Mouse (Mus musculus) CH12.LX (cell line): ENCODE data around the gene Six3. TPM values are rescaled to one million over a fixed set of nuclear protein-coding genes. Genes with fewer than 3 reads are reported as not detected.

Source experiments
- DNase-seq: peaks from one replicate; pipeline ENCODE4 v3.0.0-alpha.2; 2013; ENCODE audit errors: extremely low read depth
- H3K27ac ChIP-seq: 2 replicates; pipeline ENCODE4 v1.5.1; 2012; ENCODE audit warnings: low read depth, mild to moderate bottlenecking, control low read depth, moderate library complexity; ENCODE audit not compliant: insufficient read depth
- H3K27me3 ChIP-seq: replicated peaks from 2 replicates; pipeline ENCODE3; 2012; ENCODE audit warnings: inconsistent platforms
- H3K36me3 ChIP-seq, 2 experiments: replicated peaks in 1 of 2; 2 replicates each; pipeline versions ENCODE3 to v1.6.1; 2012; ENCODE audit warnings: inconsistent platforms in 1 of 2, low read length in 1 of 2, mild to moderate bottlenecking in 1 of 2, mixed read lengths in 1 of 2, moderate library complexity in 1 of 2; ENCODE audit not compliant: control insufficient read depth in 1 of 2, insufficient read depth in 1 of 2
- H3K4me1 ChIP-seq, 2 experiments: 2 replicates each; pipeline ENCODE4 v1.6.1; 2012; ENCODE audit warnings: inconsistent platforms in 1 of 2, moderate library complexity in 1 of 2; ENCODE audit not compliant: insufficient read depth in 2 of 2, control insufficient read depth in 1 of 2
- H3K4me2 ChIP-seq: 2 replicates; pipeline ENCODE4 v1.6.1; 2012; ENCODE audit warnings: low read depth, mild to moderate bottlenecking, control low read depth; ENCODE audit not compliant: poor library complexity, insufficient read depth, severe bottlenecking
- H3K4me3 ChIP-seq, 3 experiments: fragments of 150-350 bp in 1 of 3; sonication (generic) in 1 of 3; replicated peaks in 1 of 3; 2 replicates each; pipeline versions ENCODE3 to v1.5.1; 2011 to 2012; ENCODE audit warnings: low read depth in 2 of 3, low read length in 2 of 3, mild to moderate bottlenecking in 2 of 3, moderate library complexity in 2 of 3, control low read depth in 1 of 3, improper control_type of control experiment in 1 of 3, inconsistent platforms in 1 of 3, mixed read lengths in 1 of 3; ENCODE audit not compliant: poor library complexity in 1 of 3
- H3K79me2 ChIP-seq: replicated peaks from 2 replicates; pipeline ENCODE4 v1.6.1; 2012; ENCODE audit warnings: mild to moderate bottlenecking, moderate library complexity; ENCODE audit not compliant: control insufficient read depth, poor library complexity, insufficient read depth, severe bottlenecking; ENCODE audit errors: extremely low read depth
- H3K9ac ChIP-seq: 2 replicates; pipeline ENCODE4 v1.6.1; 2012; ENCODE audit warnings: low read depth, mild to moderate bottlenecking, control low read depth, moderate library complexity; ENCODE audit not compliant: insufficient read depth
- H3K9me3 ChIP-seq: replicated peaks from 2 replicates; pipeline ENCODE3; 2012; ENCODE audit warnings: low read length, inconsistent platforms, mixed read lengths
- BHLHE40 ChIP-seq: IDR thresholded peaks from 2 replicates; pipeline ENCODE4 v1.6.1; 2011; ENCODE audit warnings: mild to moderate bottlenecking, low read depth, low read length, improper control_type of control experiment
- E2F4 ChIP-seq: IDR thresholded peaks from 2 replicates; pipeline ENCODE4 v1.6.1; 2011; ENCODE audit warnings: low read depth, low read length, improper control_type of control experiment; ENCODE audit not compliant: insufficient replicate concordance
- GABPA ChIP-seq: IDR thresholded peaks from 2 replicates; pipeline ENCODE4 v1.6.1; 2012; ENCODE audit warnings: low read depth, low read length, improper control_type of control experiment, inconsistent platforms; ENCODE audit not compliant: insufficient replicate concordance
- HCFC1 ChIP-seq: IDR thresholded peaks from 2 replicates; pipeline ENCODE4 v1.6.1; 2012; ENCODE audit warnings: low read depth, mild to moderate bottlenecking, inconsistent platforms, low read length, improper control_type of control experiment
- MAFK ChIP-seq: IDR thresholded peaks from 2 replicates; pipeline ENCODE4 v1.6.1; 2011; ENCODE audit warnings: low read length, improper control_type of control experiment; ENCODE audit not compliant: insufficient replicate concordance
- MAZ ChIP-seq: IDR thresholded peaks from 2 replicates; pipeline ENCODE4 v1.6.1; 2012; ENCODE audit warnings: low read depth, mild to moderate bottlenecking, inconsistent platforms, low read length, improper control_type of control experiment, moderate library complexity
- MEF2A ChIP-seq: IDR thresholded peaks from 2 replicates; pipeline ENCODE4 v1.6.1; 2014; ENCODE audit warnings: low read depth, mild to moderate bottlenecking, inconsistent platforms, low read length, improper control_type of control experiment, borderline replicate concordance
- POLR2AphosphoS2 ChIP-seq: IDR thresholded peaks from 2 replicates; pipeline ENCODE4 v1.6.1; 2011; ENCODE audit warnings: low read depth, low read length, improper control_type of control experiment
- RAD21 ChIP-seq: IDR thresholded peaks from 2 replicates; pipeline ENCODE4 v1.6.1; 2011; ENCODE audit warnings: low read depth, mild to moderate bottlenecking, low read length, improper control_type of control experiment, moderate library complexity
- RCOR1 ChIP-seq: conservative IDR thresholded peaks from 2 replicates; pipeline ENCODE4 v1.6.1; 2012; ENCODE audit warnings: low read depth, mild to moderate bottlenecking, inconsistent platforms, low read length, improper control_type of control experiment
- USF1 ChIP-seq: IDR thresholded peaks from 2 replicates; pipeline ENCODE4 v1.6.1; 2014; ENCODE audit warnings: low read depth, mild to moderate bottlenecking, inconsistent platforms, low read length, improper control_type of control experiment
- ZC3H11A ChIP-seq: IDR thresholded peaks from 2 replicates; pipeline ENCODE4 v1.6.1; 2012; ENCODE audit warnings: low read depth, mild to moderate bottlenecking, inconsistent platforms, low read length, improper control_type of control experiment
- ZKSCAN1 ChIP-seq: IDR thresholded peaks from 2 replicates; pipeline ENCODE4 v1.6.1; 2012; ENCODE audit warnings: low read depth, inconsistent platforms, low read length, improper control_type of control experiment, borderline replicate concordance
- dilution Hi-C: fragments of 300-500 bp; cut with MboI; formaldehyde crosslinking; loops from 2 replicates; pipeline ENCODE4 v1.14.3; 2020; ENCODE audit warnings: low sequenced_read_pairs; ENCODE audit not compliant: extremely low pct_unique_long_range_greater_than_20kb, extremely low pct_ligation_motif_present
- in situ Hi-C: fragments of 300-500 bp; cut with MboI; formaldehyde crosslinking; loops from 3 replicates; pipeline ENCODE4 v1.14.3; 2019; ENCODE audit warnings: low sequenced_read_pairs, low pct_ligation_motif_present, low pct_unique_long_range_greater_than_20kb, mixed read lengths
- polyA plus RNA-seq: library from polyadenylated mRNA; unstranded; fragments of >175 nt; gene quantifications from 2 replicates; pipeline ENCODE4 v1.2.1, GENCODE M21; 2012; ENCODE audit warnings: low read depth; ENCODE audit not compliant: insufficient read length
- total RNA-seq, 2 experiments: library from RNA; depleted of rRNA; stranded (reverse); fragments of 300-350 nt in 1 of 2; fragments of >200 nt in 1 of 2; gene quantifications; 2 replicates each; pipeline ENCODE4 v1.2.3; 2012 to 2014

Gene Six3
- total and polyA plus RNA-seq, 3 experiments, result not detected

- in situ Hi-C loops, result no loop called here
- H3K4me3 ChIP-seq, result no peak overlapping the region
- H3K9me3 ChIP-seq, result no peaks in the 10 kb centered on the region
- no peaks in the 10 kb centered on the region for H3K36me3 ChIP-seq
- no peak for DNase-seq
- peaks cover 5 to 21% of the 10 kb centered on the region in 2 experiments; a peak in 3 of 4 replicates for H3K4me1 ChIP-seq
- H3K27ac ChIP-seq, result no peak overlapping the region
- TF ChIP-seq RCOR1 (no peak), MAZ (no peak), MAFK (no peak), ZKSCAN1 (no peak), ZC3H11A (no peak), BHLHE40 (no peak)
- no peak overlapping the region for H3K4me2 ChIP-seq
- dilution Hi-C loops, result no loop called here
- no peaks in the 10 kb centered on the region for H3K79me2 ChIP-seq
- H3K27me3 ChIP-seq, result no peaks in the 10 kb centered on the region
- H3K9ac ChIP-seq, result no peak overlapping the region
Measured at GRCm38 (mm10) chr17:85578290-85578689, 35.1 kb upstream of the Six3 start.

GRCm38 (mm10) chr17:85579350-85579749 lies 34.1 kb upstream of the Six3 start:
- no peak for DNase-seq
- in situ Hi-C loops, result no loop called here
- TF ChIP-seq GABPA (no peak), USF1 (no peak), HCFC1 (no peak), RCOR1 (no peak), POLR2AphosphoS2 (no peak)
- no peak overlapping the region for H3K4me2 ChIP-seq
- H3K9me3 ChIP-seq, result no peaks in the 10 kb centered on the region
- no peaks in the 10 kb centered on the region for H3K79me2 ChIP-seq
- no peak overlapping the region for H3K4me3 ChIP-seq
- dilution Hi-C loops, result no loop called here
- H3K9ac ChIP-seq, result no peak overlapping the region
- H3K27me3 ChIP-seq, result no peaks in the 10 kb centered on the region
- H3K4me1 ChIP-seq, result peaks cover 0 to 10% of the 10 kb centered on the region in 2 experiments; a peak in 2 of 4 replicates
- H3K36me3 ChIP-seq, result no peaks in the 10 kb centered on the region
- no peak overlapping the region for H3K27ac ChIP-seq

GRCm38 (mm10) chr17:85580221-85580620 lies 33.2 kb upstream of the Six3 start:
- H3K4me1 ChIP-seq, result peaks cover 0 to 2% of the 10 kb centered on the region in 2 experiments; a peak in 1 of 4 replicates
- H3K9ac ChIP-seq, result no peak overlapping the region
- no peak for TF ChIP-seq E2F4
- TF ChIP-seq MEF2A, result no peak
- TF ChIP-seq RAD21, result no peak
- TF ChIP-seq, all 38 proteins: peak for 0
- dilution Hi-C loops, result no loop called here
- no peak overlapping the region for H3K27ac ChIP-seq
- H3K27me3 ChIP-seq, result no peaks in the 10 kb centered on the region
- no peak overlapping the region for H3K4me3 ChIP-seq
- in situ Hi-C loops, result no loop called here
- H3K9me3 ChIP-seq, result no peaks in the 10 kb centered on the region
- H3K79me2 ChIP-seq, result no peaks in the 10 kb centered on the region
- H3K36me3 ChIP-seq, result no peaks in the 10 kb centered on the region
- DNase-seq, result no peak
- no peak overlapping the region for H3K4me2 ChIP-seq
